Mouse (Mus musculus) stomach, postnatal 0 days (tissue): ENCODE results near the gene Epha4.

ENCODE experiments used
- CTCF ChIP-seq: IDR thresholded peaks from 2 replicates; pipeline ENCODE4 v1.5.1; 2016; ENCODE audit warnings: antibody characterized with exemption, low read depth, mild to moderate bottlenecking, moderate library complexity
- EP300 ChIP-seq: optimal IDR thresholded peaks from 2 replicates; pipeline ENCODE3; 2016; ENCODE audit warnings: antibody characterized with exemption

DNA sequence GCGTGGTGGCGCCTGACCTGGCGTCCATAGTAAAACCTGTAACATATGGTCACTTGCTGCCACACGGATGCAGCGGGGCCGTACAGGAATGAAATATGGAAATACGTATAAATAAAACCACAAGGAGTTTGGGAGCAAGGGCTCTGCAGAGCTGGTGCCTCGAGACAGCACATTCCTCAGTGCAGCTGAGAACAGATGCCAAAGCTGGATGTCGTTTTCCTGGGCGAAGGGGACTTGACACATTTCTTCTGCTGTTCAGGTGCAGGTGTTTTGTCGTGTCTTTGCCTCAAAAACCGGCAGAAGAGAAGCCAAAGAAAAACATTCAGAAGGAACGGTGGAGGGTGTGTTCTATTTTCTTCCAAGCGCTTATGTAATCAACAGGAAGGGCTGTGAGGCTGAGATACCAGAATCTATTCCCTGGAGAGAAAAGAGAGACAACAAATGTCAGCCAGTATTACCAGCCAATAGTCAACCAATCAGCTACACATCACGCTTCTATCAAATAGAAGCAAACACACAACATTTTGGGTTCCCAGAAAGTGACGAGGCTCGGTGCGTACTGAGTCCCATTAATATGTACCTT, 145.5 kb downstream of the Epha4 start:
- TF ChIP-seq CTCF (no peak), EP300 (no peak)
